Mouse (Mus musculus) CH12.LX (cell line): ENCODE results near the gene Ipo7.

Source experiments
- CHD2 ChIP-seq: IDR thresholded peaks from 2 replicates; pipeline ENCODE4 v1.6.1; 2011; ENCODE audit warnings: low read length, improper control_type of control experiment
- CTCF ChIP-seq, 2 experiments: IDR thresholded peaks in 1 of 2; conservative IDR thresholded peaks in 1 of 2; 2 replicates each; pipeline ENCODE4 v1.5.1; 2011 to 2012; ENCODE audit warnings: low read depth in 2 of 2, low read length in 2 of 2, improper control_type of control experiment in 1 of 2, inconsistent platforms in 1 of 2, mild to moderate bottlenecking in 1 of 2, moderate library complexity in 1 of 2
- EP300 ChIP-seq: IDR thresholded peaks from 2 replicates; pipeline ENCODE4 v1.6.1; 2011; ENCODE audit warnings: low read length, improper control_type of control experiment
- MXI1 ChIP-seq: IDR thresholded peaks from 2 replicates; pipeline ENCODE4 v1.6.1; 2011; ENCODE audit warnings: mild to moderate bottlenecking, low read depth, low read length, improper control_type of control experiment
- MYC ChIP-seq: IDR thresholded peaks from 2 replicates; pipeline ENCODE4 v1.6.1; 2011; ENCODE audit warnings: low read depth, mild to moderate bottlenecking, improper control_type of control experiment, low read length
- POLR2A ChIP-seq: IDR thresholded peaks from 2 replicates; pipeline ENCODE4 v1.6.1; 2011; ENCODE audit warnings: low read depth, mild to moderate bottlenecking, improper control_type of control experiment, low read length
- POLR2AphosphoS2 ChIP-seq: IDR thresholded peaks from 2 replicates; pipeline ENCODE4 v1.6.1; 2011; ENCODE audit warnings: low read depth, low read length, improper control_type of control experiment
- TBP ChIP-seq: conservative IDR thresholded peaks from 2 replicates; pipeline ENCODE4 v1.6.1; 2011; ENCODE audit warnings: low read depth, low read length, improper control_type of control experiment
- UBTF ChIP-seq: IDR thresholded peaks from 2 replicates; pipeline ENCODE4 v1.6.1; 2012; ENCODE audit warnings: low read depth, mild to moderate bottlenecking, inconsistent platforms, low read length, improper control_type of control experiment, moderate library complexity
- ZC3H11A ChIP-seq: IDR thresholded peaks from 2 replicates; pipeline ENCODE4 v1.6.1; 2012; ENCODE audit warnings: low read depth, mild to moderate bottlenecking, inconsistent platforms, low read length, improper control_type of control experiment
- ZKSCAN1 ChIP-seq: IDR thresholded peaks from 2 replicates; pipeline ENCODE4 v1.6.1; 2012; ENCODE audit warnings: low read depth, inconsistent platforms, low read length, improper control_type of control experiment, borderline replicate concordance

DNA sequence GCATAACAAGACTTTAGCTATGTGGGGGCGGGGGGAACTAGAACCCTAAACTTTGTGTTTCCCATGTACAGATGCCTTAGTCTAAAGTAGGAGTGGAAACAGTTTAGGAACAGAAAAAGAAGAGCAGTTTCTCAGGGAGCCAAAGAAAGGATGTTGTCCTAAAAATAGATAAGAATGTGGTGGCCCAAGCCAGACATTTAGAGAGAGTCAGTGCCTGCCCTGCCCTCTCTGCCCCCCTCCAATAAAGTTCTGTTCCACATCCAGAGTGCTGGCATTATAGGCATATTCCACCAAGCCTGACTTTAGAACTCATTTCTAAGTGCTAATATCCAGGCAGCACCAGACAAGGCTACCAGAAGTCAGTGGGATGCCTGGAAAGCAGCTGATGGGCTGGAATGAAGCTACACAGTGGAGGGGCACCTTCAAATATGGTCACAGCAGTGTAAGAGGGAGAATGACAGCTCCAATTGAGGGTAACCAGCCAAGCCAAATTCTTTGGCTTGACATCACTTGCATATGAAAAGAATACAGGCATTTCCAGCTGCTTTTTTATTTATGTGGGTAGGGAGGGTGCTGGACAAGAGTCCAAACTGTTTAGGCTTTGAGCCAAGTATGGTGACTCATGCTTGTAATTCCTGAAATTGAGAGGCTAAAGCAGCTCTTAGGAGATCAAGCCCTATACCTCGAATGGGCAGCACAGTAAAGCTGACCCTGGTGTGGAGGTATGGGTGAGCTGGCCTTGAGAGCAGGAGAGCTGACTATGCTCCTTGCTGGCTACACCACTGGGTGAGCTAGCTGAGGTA, 24.7 kb upstream of the Ipo7 start:
- no peak for TF ChIP-seq POLR2A
- TF ChIP-seq ZC3H11A, result no peak
- TF ChIP-seq CTCF (conservative IDR thresholded peaks at IDR 0.05 in 1 of 2, IDR thresholded peaks at IDR 0.05 in 1 of 2; ENCODE audit: low read depth in 2 of 2, low read length in 2 of 2), result no peak
- TF ChIP-seq EP300, result no peak
- no peak for TF ChIP-seq POLR2AphosphoS2
- no peak for TF ChIP-seq MYC
- TF ChIP-seq UBTF, result no peak
- TF ChIP-seq ZKSCAN1, result no peak
- no peak for TF ChIP-seq MXI1
- no peak for TF ChIP-seq CHD2
- TF ChIP-seq TBP, result no peak
